Mouse (Mus musculus): ENCODE measurements around the gene Aaas.

The Aaas gene

GRCm38 (mm10) chr15:102302542-102302941 is 48.0 kb downstream of the Aaas start:
- peak; percentile 82 for DNase-seq

GRCm38 (mm10) chr15:102296368-102297006 is 54.1 kb downstream of the Aaas start:
- no peak for DNase-seq

- peak; percentile 98 for DNase-seq
Measured at GRCm38 (mm10) chr15:102295633-102296367, 54.8 kb downstream of the Aaas start, which contains the start of gene Espl1. TSS of gene Espl1 (plus strand) at chr15:102296266.
